Mouse (Mus musculus) midbrain, embryonic 10.5 days (tissue): Measurements from ENCODE around the gene Sdk2. TPM values are rescaled to one million over a fixed set of nuclear protein-coding genes. Genes with fewer than 3 reads are reported as not detected.
A peak's percentile ranks its signal among the peaks of the same experiment; 100 is the strongest.

ENCODE experiments used
- DNase-seq: peaks from one replicate; pipeline ENCODE4 v3.0.0-alpha.2; 2017; ENCODE audit warnings: low spot score
- H3K27ac ChIP-seq: fragments of 300-500 bp; sonication (generic); replicated peaks from 2 replicates; pipeline ENCODE4 v1.5.1; 2016; ENCODE audit warnings: mild to moderate bottlenecking
- H3K27me3 ChIP-seq: fragments of 300-500 bp; sonication (generic); 2 replicates; pipeline ENCODE4 v1.6.1; 2016; ENCODE audit warnings: low read depth, mild to moderate bottlenecking; ENCODE audit not compliant: poor library complexity, severe bottlenecking
- H3K36me3 ChIP-seq: fragments of 300-500 bp; sonication (generic); 2 replicates; pipeline ENCODE4 v1.6.1; 2016; ENCODE audit warnings: mild to moderate bottlenecking, moderate library complexity
- H3K4me1 ChIP-seq: fragments of 300-500 bp; sonication (generic); 2 replicates; pipeline ENCODE4 v1.6.1; 2016
- H3K4me3 ChIP-seq: fragments of 300-500 bp; sonication (generic); 2 replicates; pipeline ENCODE4 v1.5.1; 2016; ENCODE audit warnings: mild to moderate bottlenecking, moderate library complexity
- H3K9me3 ChIP-seq: fragments of 300-500 bp; sonication (generic); replicated peaks from 2 replicates; pipeline ENCODE4 v1.6.1; 2016; ENCODE audit warnings: mild to moderate bottlenecking
- WGBS: fragments of 180-500 bp; shearing (Covaris S2); methylation state at CpG from one replicate; pipeline ENCODE4 v1.1.7; 2016; 5-methylcytosine and 5-hydroxymethylcytosine counted together
- polyA plus RNA-seq: library from polyadenylated mRNA; unstranded; fragments of >200 nt; fragmentation: Nextera tagmentation; extraction: Ambion mirVana; gene quantifications from 2 replicates; pipeline ENCODE4 v1.2.1, GENCODE M21; 2016

The Sdk2 gene
- polyA plus RNA-seq, 1 experiment from 2014 or later, result 4.5 TPM

DNA sequence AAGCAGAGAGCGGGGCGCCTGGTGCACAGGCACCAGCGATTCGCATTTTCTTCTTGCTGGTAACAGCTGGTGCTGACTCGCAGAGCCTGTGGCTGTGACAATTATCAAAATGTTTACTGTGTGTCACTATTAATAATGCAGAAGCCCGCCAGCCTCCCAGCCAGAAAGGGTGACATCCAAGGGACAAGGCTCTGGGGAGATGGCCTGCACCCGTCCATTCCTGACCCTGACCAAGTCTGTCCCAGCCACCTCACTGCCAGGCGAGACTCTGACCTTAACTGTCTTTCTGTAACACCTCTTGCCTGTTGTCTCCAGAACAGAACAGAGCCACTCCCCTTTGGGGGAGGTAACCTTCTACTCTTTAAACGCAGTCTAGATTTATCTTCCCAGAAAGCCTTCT, 55.3 kb downstream of the Sdk2 start:
- WGBS, result 69% methylated on average over 9 of the region's 9 CpGs
- no peak for DNase-seq
- no peak overlapping the region for H3K4me3 ChIP-seq
- peaks cover 24% of the 10 kb centered on the region; the same call in 1 of the 2 replicates for H3K27me3 ChIP-seq
- H3K27ac ChIP-seq, result peak overlapping the region; percentile 67; the same call in 1 of the 2 replicates
- H3K9me3 ChIP-seq, result no peaks in the 10 kb centered on the region
- H3K4me1 ChIP-seq, result peaks cover 61% of the 10 kb centered on the region
- no peaks in the 10 kb centered on the region for H3K36me3 ChIP-seq

DNA sequence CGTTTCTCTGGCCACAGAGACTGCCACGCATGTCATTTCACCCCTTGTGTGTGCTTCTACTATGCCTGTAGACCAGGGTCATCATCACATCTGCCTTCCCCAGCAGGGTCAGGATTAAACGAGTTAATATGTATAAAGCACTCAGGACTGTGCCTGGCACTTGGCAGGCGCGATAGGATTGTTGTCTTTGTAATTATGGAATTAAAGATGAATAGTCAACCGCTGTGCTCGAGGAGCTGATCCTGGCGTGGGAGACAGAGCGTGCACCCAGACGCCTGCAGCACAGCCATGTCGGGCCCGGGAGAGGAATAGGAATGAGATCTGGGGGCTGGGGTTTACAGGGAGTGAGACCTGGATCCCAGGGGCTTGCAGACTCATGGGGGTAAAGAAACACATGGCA, 61.0 kb downstream of the Sdk2 start:
- Histone ChIP-seq H3K27ac (peak overlapping the region; percentile 69), H3K4me3 (peak overlapping the region; percentile 10), H3K4me1 (peaks cover 37% of the 10 kb centered on the region), H3K9me3 (no peaks in the 10 kb centered on the region), H3K36me3 (no peaks in the 10 kb centered on the region), H3K27me3 (no peaks in the 10 kb centered on the region; the same call in 1 of the 2 replicates)
- whole genome bisulfite sequencing, result 37% methylated on average over 12 of the region's 12 CpGs
- peak; percentile 29 for DNase-seq

DNA sequence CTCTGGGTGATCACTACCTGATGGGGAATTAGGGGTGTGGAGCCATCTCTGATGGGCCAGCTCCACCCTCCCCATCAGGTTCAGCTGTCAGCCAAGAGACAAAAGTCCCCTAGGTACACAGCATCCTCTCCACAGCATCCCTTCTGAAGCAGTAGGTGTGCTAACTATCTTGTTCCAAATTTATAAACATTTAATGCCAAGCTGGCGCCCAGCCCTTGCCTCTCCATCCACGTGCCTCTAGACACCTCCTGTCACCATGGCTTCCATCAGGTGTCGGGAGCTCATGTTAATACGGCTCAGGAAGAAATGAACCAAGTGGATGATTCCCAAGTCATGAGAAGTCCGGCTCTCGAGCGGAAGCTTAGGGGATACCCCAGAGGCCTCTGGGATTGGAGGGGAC, 62.2 kb downstream of the Sdk2 start:
- H3K4me1 ChIP-seq, result peaks cover 35% of the 10 kb centered on the region
- no peak overlapping the region for H3K4me3 ChIP-seq
- no peaks in the 10 kb centered on the region for H3K9me3 ChIP-seq
- WGBS, result 94% methylated on average over 7 of the region's 7 CpGs
- H3K27ac ChIP-seq, result no peak overlapping the region
- H3K27me3 ChIP-seq, result no peaks in the 10 kb centered on the region; the same call in 1 of the 2 replicates
- H3K36me3 ChIP-seq, result no peaks in the 10 kb centered on the region
- no peak for DNase-seq

DNA sequence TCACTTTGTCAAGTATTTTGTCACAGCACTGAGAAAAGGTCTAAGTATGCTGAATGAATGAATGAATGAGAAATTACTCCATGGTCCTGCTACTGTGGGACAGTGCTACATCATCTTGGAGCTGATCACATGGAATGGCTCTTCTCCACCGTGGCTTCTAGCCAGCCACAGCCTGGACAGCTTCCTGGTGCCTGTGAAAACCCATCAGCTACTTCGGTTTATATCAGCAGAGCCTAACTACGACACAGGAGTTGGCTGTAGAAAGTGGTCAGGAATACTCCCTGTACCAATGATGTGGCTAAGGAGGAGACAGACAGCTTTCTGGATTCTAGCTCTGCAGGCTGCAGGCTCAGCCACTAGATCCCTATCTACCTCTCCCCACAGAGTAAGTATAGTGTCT, 63.7 kb downstream of the Sdk2 start:
- Histone ChIP-seq H3K9me3 (no peaks in the 10 kb centered on the region), H3K4me3 (no peak overlapping the region), H3K36me3 (no peaks in the 10 kb centered on the region), H3K4me1 (peaks cover 32% of the 10 kb centered on the region), H3K27me3 (no peaks in the 10 kb centered on the region; the same call in 1 of the 2 replicates), H3K27ac (no peak overlapping the region)
- DNase-seq, result no peak
- WGBS, result 87% methylated on average over 3 of the region's 3 CpGs

DNA sequence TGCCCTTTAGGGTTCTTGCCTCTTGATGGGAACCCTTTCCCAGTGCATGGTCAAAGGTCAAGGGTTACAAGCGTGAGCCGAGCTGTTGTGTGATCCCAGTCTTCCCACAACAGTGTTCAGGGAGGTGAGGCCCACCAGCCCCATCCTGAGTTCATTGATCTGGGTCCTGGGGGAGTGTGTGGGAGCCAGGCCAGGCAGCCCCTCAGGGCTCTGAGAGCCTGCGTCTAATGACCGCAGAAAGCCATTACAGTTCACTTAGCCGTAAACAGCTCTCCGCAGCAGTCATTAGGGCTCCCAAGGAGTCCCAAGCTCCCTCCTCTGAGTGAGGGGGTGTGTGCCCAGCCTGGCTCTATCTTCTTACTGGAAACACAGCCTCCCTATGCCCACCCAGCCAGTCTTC, 66.8 kb downstream of the Sdk2 start:
- WGBS, result 74% methylated on average over 6 of the region's 6 CpGs
- Histone ChIP-seq H3K27ac (no peak overlapping the region), H3K27me3 (no peaks in the 10 kb centered on the region; the same call in 1 of the 2 replicates), H3K4me1 (peaks cover 10% of the 10 kb centered on the region; the same call in 1 of the 2 replicates), H3K4me3 (no peak overlapping the region), H3K36me3 (no peaks in the 10 kb centered on the region), H3K9me3 (no peaks in the 10 kb centered on the region)
- no peak for DNase-seq

DNA sequence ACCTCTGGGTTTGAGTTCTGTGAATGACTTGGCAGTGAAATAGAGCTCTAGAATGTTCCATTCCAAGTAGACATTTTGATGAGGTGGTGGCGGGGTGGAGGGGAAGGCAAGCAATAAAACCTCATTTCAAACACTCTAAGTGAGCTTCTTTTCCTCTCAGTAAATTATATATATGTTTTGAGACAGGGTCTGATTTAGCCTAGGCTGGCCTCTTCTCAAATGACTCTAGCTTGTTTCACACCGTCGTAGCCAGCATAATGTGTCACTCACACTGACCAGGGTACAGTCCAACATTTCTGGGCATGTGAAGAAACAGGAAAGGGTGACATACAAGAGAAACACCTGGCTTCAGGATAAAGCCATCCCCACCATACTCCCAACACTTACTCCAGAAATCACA, 68.1 kb downstream of the Sdk2 start:
- no peaks in the 10 kb centered on the region for H3K36me3 ChIP-seq
- no peaks in the 10 kb centered on the region for H3K9me3 ChIP-seq
- no peak overlapping the region for H3K27ac ChIP-seq
- WGBS, result 94% methylated on average over 3 of the region's 3 CpGs
- DNase-seq, result no peak
- no peak overlapping the region for H3K4me3 ChIP-seq
- H3K4me1 ChIP-seq, result peaks cover 14% of the 10 kb centered on the region
- H3K27me3 ChIP-seq, result 0 out of 2 replicates have a peak, but pooled peaks cover 7% of the 10 kb centered on the region

DNA sequence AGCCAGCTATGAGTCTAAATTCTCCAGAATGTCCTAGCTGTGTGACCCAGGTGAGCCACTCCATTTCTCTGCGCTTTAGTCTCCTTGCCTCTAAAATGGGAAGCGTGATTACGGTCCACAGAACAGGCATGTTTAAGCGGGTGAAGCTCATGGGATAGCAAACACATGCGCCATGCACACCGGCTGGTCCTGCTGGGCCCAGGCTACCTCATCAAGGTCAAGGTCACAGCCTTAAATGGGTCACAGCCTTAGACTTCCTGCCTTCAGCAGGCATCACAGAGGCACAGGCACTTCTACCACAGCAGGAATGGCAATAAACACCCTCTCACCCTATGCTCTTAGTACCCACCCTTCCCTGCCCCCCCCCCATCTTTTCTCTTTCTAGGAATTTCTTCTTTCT, 72.9 kb downstream of the Sdk2 start:
- H3K9me3 ChIP-seq, result no peaks in the 10 kb centered on the region
- no peaks in the 10 kb centered on the region for H3K36me3 ChIP-seq
- H3K27ac ChIP-seq, result peak overlapping the region; percentile 42
- H3K4me1 ChIP-seq, result peaks cover 48% of the 10 kb centered on the region
- no peak overlapping the region for H3K4me3 ChIP-seq
- 0 out of 2 replicates have a peak, but pooled peaks cover 14% of the 10 kb centered on the region for H3K27me3 ChIP-seq
- WGBS, result 94% methylated on average over 6 of the region's 6 CpGs
- DNase-seq, result no peak

DNA sequence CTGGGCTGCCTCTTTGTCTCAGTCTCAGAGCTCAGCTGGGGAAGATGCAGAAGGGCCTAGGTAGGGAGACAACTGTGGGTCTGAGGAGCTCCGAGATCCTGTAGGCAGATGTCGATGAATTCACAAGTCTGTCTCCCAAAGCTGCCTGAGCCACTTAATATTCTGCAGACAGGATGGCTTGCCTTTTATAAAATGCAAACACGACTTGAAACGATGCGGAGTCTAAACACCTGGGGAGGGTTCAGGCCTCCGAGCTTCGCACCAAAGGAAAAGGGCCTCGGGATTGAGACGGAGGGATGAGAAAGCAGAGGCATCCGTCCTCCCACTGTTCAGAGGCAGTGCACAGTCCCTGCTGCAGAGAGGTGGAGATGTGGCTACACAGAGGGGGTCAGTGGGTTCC, 74.0 kb downstream of the Sdk2 start:
- Histone ChIP-seq H3K4me1 (peaks cover 56% of the 10 kb centered on the region), H3K9me3 (no peaks in the 10 kb centered on the region), H3K4me3 (no peak overlapping the region), H3K36me3 (no peaks in the 10 kb centered on the region), H3K27ac (peak overlapping the region; percentile 61), H3K27me3 (0 out of 2 replicates have a peak, but pooled peaks cover 17% of the 10 kb centered on the region)
- 68% methylated on average over 10 of the region's 10 CpGs for WGBS
- DNase-seq, result no peak

DNA sequence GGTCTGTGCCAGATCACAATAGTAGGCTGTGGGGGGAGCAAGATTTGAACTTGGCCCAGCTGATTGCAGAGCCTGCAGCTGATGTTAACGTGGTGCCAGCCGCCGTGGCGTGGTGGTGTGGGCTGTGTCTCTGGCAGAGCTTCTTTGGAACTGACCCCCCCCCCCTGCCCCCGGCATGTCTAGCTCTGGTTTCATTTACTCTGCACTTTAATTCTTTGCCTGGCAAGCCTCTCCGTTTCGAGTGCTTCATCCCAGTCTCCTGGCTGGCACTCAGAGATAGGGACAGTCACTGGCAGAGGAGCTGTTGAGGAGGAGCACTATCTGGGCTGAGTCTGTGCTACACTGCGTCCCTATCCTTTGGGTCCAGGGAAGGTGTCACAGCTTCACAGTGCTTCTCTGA, 75.0 kb downstream of the Sdk2 start:
- no peak for DNase-seq

DNA sequence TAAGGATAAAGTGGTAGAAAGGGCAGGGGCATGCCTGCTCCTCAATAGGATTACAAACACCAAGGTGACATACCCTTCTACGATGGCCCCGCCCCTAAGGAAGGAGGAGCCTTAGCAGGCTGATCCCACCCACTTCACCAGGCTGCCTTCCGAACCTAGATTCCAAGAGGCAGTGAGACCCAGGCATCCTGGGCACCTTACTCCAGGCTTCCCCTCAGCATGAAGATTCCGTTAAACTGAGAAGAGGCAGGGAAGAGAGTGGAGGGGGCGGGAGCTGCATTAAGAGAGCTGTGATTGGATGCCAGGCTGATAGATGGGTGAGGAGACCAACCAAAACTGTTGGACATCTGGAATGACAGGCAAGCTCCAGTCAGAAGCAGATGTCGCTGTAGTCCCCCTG, 76.4 kb downstream of the Sdk2 start:
- Histone ChIP-seq H3K4me1 (peaks cover 81% of the 10 kb centered on the region), H3K27ac (peak overlapping the region; percentile 79), H3K9me3 (no peaks in the 10 kb centered on the region), H3K36me3 (no peaks in the 10 kb centered on the region), H3K4me3 (peak overlapping the region; percentile 46), H3K27me3 (0 out of 2 replicates have a peak, but pooled peaks cover 17% of the 10 kb centered on the region)
- peak; percentile 77 for DNase-seq
- 3% methylated on average over 6 of the region's 6 CpGs for WGBS

More for the DNA sequence above, 75.0 kb downstream of the Sdk2 start:
- no peak overlapping the region for H3K27ac ChIP-seq
- WGBS, result 87% methylated on average over 8 of the region's 8 CpGs
- H3K27me3 ChIP-seq, result 0 out of 2 replicates have a peak, but pooled peaks cover 17% of the 10 kb centered on the region
- H3K4me3 ChIP-seq, result no peak overlapping the region
- H3K36me3 ChIP-seq, result no peaks in the 10 kb centered on the region
- H3K4me1 ChIP-seq, result peaks cover 67% of the 10 kb centered on the region
- H3K9me3 ChIP-seq, result no peaks in the 10 kb centered on the region

DNA sequence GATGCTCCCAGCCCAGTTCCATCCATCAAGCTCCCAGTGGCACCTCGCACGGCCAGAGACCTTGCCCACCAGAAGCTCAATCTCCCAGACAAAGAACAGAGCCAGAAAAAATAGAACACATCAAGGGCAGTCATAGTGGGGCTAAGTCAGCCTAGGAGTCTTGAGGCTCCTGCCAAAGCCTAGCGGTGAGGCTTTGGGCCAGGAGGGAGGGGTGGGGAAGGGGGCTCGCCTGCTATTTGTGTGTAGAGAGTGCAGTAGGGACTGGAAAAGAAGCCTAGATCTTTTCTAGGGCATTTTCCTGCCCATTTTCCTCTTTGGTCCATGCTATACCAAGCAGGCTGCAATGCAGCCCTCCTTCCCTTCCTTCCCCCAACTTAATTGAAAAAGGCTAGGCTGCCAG, 76.8 kb downstream of the Sdk2 start:
- 0 out of 2 replicates have a peak, but pooled peaks cover 17% of the 10 kb centered on the region for H3K27me3 ChIP-seq
- peaks cover 85% of the 10 kb centered on the region for H3K4me1 ChIP-seq
- WGBS, result 39% methylated on average over 4 of the region's 4 CpGs
- peak overlapping the region; percentile 46 for H3K4me3 ChIP-seq
- H3K27ac ChIP-seq, result peak overlapping the region; percentile 79
- DNase-seq, result no peak
- no peaks in the 10 kb centered on the region for H3K36me3 ChIP-seq
- H3K9me3 ChIP-seq, result no peaks in the 10 kb centered on the region

DNA sequence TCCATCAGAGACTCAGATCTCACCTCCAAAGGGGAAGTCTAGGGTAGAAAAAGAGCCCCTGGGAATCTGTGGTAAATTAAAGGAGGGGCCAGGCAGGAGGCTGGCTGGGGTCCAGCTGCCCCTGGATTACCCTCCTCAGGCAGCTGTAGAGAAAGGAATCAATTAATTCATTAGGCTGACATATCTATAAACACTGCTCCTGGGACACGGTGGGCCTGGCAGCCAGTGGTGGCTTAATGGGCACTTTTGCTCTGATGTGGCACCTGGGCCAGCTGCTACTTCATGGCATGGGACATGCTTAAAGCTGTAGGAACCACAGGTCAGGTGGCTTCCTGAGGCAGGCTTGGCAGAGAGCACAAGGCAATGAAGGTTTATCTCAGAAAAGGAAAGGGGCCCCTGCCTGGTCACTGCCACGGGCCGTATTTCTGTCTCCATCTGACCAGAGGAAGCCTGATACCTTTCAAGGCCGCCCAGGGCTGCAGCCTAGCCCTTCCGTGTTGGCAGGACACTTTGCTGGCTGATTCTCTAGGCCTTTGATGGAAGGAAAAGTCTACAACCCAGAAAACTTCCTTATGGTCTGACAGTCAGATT, 80.9 kb downstream of the Sdk2 start:
- WGBS, result 67% methylated on average over 5 of the region's 5 CpGs
- H3K36me3 ChIP-seq, result no peaks in the 10 kb centered on the region
- DNase-seq, result no peak
- peaks cover 81% of the 10 kb centered on the region for H3K4me1 ChIP-seq
- H3K27me3 ChIP-seq, result 0 out of 2 replicates have a peak, but pooled peaks cover 3% of the 10 kb centered on the region
- H3K4me3 ChIP-seq, result no peak overlapping the region
- peak overlapping the region; percentile 61 for H3K27ac ChIP-seq
- no peaks in the 10 kb centered on the region for H3K9me3 ChIP-seq

DNA sequence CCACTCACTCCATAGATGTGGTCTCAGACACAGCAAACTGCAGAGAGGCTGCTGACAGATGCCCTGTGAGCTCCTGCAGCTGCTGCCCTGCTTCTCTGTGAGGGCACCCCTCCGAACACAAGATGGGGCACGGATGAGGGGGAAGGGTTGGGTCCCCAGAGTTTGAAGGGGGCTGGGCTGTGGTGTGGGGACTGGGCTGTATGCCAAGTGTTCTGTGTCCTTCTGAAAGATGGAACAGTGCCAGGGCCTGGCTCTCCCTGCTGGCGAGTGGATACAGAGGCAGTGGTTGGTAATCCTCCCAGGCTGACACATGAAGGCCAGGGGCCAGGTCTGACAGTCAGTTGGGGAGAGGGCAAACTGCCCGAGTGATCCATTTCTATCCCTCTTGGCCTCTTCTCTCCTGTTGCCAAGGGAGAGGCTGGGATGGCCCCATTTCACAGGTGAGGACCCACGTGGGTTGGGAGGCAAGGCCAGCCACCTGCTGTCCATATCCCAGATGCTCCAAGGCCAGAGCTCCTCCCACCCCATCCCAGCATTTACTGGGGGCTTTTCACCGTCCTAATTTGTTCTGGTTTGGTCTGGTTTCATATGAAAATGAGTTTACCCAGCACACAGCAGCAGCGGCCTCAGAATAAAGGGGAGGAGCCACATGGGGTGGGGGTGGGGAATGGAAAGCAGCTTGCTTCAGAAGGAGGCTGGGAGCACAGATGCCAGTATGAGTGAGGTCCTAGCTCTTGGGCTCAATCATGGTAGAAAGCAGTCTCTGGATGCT, 84.9 kb downstream of the Sdk2 start:
- WGBS, result 43% methylated on average over 7 of the region's 7 CpGs
- Histone ChIP-seq H3K4me3 (peak overlapping the region; percentile 14; the same call in 1 of the 2 replicates), H3K36me3 (no peaks in the 10 kb centered on the region), H3K9me3 (no peaks in the 10 kb centered on the region), H3K27ac (peak overlapping the region; percentile 84), H3K27me3 (no peaks in the 10 kb centered on the region), H3K4me1 (peaks cover 59% of the 10 kb centered on the region)
- peak; percentile 46 for DNase-seq
